Mouse (Mus musculus) cerebellum, adult 11-12 months (tissue): ENCODE measurements around the gene Dbil5.

Experiments used
- DNase-seq: peaks from one replicate; pipeline ENCODE4 v3.0.0; 2022

Gene Dbil5

GRCm38 (mm10) chr11:76239750-76240149 lies 22.3 kb downstream of the Dbil5 start:
- no peak for DNase-seq

- peak; percentile 87 for DNase-seq
Measured at GRCm38 (mm10) chr11:76242901-76243810, 25.7 kb downstream of the Dbil5 start, which contains the start of the genes Mrm3 and Glod4. TSS of gene Mrm3 (plus strand) at chr11:76243715. TSS of gene Glod4 (minus strand) at chr11:76243725.

- peak; percentile 39 for DNase-seq
Measured at GRCm38 (mm10) chr11:76243811-76244546, 26.6 kb downstream of the Dbil5 start.

GRCm38 (mm10) chr11:76246439-76246838 lies 29.0 kb downstream of the Dbil5 start:
- no peak for DNase-seq

- no peak for DNase-seq
Measured at GRCm38 (mm10) chr11:76247239-76247638, 29.8 kb downstream of the Dbil5 start.

- peak; percentile 78 for DNase-seq
Measured at GRCm38 (mm10) chr11:76252036-76252435, 34.6 kb downstream of the Dbil5 start.

- peak; percentile 82 for DNase-seq
Measured at GRCm38 (mm10) chr11:76253145-76253917, 35.9 kb downstream of the Dbil5 start.

- DNase-seq, result peak; percentile 39
Measured at GRCm38 (mm10) chr11:76253918-76254264, 36.5 kb downstream of the Dbil5 start.

GRCm38 (mm10) chr11:76255431-76256001 lies 38.1 kb downstream of the Dbil5 start:
- peak; percentile 92 for DNase-seq

- peak; percentile 36 for DNase-seq
Measured at GRCm38 (mm10) chr11:76256129-76256528, 38.7 kb downstream of the Dbil5 start.

GRCm38 (mm10) chr11:76257386-76257785 lies 40.0 kb downstream of the Dbil5 start:
- no peak for DNase-seq

- peak; percentile 25 for DNase-seq
Measured at GRCm38 (mm10) chr11:76258511-76258910, 41.1 kb downstream of the Dbil5 start.

GRCm38 (mm10) chr11:76260208-76261050 lies 43.0 kb downstream of the Dbil5 start:
- peak; percentile 59 for DNase-seq

- no peak for DNase-seq
Measured at GRCm38 (mm10) chr11:76261224-76261623, 43.8 kb downstream of the Dbil5 start.

- DNase-seq, result peak; percentile 44
Measured at GRCm38 (mm10) chr11:76262611-76263351, 45.4 kb downstream of the Dbil5 start.

- DNase-seq, result no peak
Measured at GRCm38 (mm10) chr11:76267550-76267949, 50.1 kb downstream of the Dbil5 start.

GRCm38 (mm10) chr11:76268001-76268459 lies 50.6 kb downstream of the Dbil5 start:
- peak; percentile 26 for DNase-seq
